Mouse (Mus musculus) intestine, embryonic 15.5 days (tissue): ENCODE data around the gene C130060K24Rik. TPM values are rescaled to one million over a fixed set of nuclear protein-coding genes. Genes with fewer than 3 reads are reported as not detected.

ENCODE experiments used
- ATAC-seq: fragments of 200-750 bp; cut with Nextera tagmentation; 2 replicates; pipeline ENCODE4 v1.8.0; 2017; ENCODE audit warnings: moderate TSS enrichment, moderate library complexity
- H3K27ac ChIP-seq: fragments of 300-500 bp; sonication (generic); 2 replicates; pipeline ENCODE4 v1.5.1; 2015; ENCODE audit warnings: mild to moderate bottlenecking, inconsistent platforms
- H3K27me3 ChIP-seq: fragments of 300-500 bp; sonication (generic); replicated peaks from 2 replicates; pipeline ENCODE4 v1.6.1; 2015; ENCODE audit warnings: inconsistent platforms
- H3K36me3 ChIP-seq: fragments of 300-500 bp; sonication (generic); 2 replicates; pipeline ENCODE4 v1.6.1; 2015; ENCODE audit warnings: inconsistent platforms
- H3K4me1 ChIP-seq: fragments of 300-500 bp; sonication (generic); replicated peaks from 2 replicates; pipeline ENCODE4 v1.6.1; 2015; ENCODE audit warnings: inconsistent platforms
- H3K4me2 ChIP-seq: fragments of 300-500 bp; sonication (generic); replicated peaks from 2 replicates; pipeline ENCODE4 v1.6.1; 2015; ENCODE audit warnings: mild to moderate bottlenecking, inconsistent platforms
- H3K4me3 ChIP-seq: fragments of 300-500 bp; sonication (generic); replicated peaks from 2 replicates; pipeline ENCODE4 v1.5.1; 2015; ENCODE audit warnings: inconsistent platforms
- H3K9ac ChIP-seq: fragments of 300-500 bp; sonication (generic); 2 replicates; pipeline ENCODE4 v1.6.1; 2015; ENCODE audit warnings: inconsistent platforms
- H3K9me3 ChIP-seq: fragments of 300-500 bp; sonication (generic); 2 replicates; pipeline ENCODE4 v1.6.1; 2016; ENCODE audit warnings: inconsistent platforms
- WGBS: fragments of 180-500 bp; shearing (Covaris S2); methylation state at CpG from one replicate; pipeline ENCODE4 v1.1.7; 2015; 5-methylcytosine and 5-hydroxymethylcytosine counted together
- polyA plus RNA-seq: library from polyadenylated mRNA; unstranded; fragments of >200 nt; fragmentation: Nextera tagmentation; extraction: Ambion mirVana; gene quantifications from 2 replicates; pipeline ENCODE4 v1.2.1, GENCODE M21; 2015

Gene C130060K24Rik
- polyA plus RNA-seq, 1 experiment from 2014 or later: not detected

- 86% methylated on average over 5 of the region's 5 CpGs for WGBS
- Histone ChIP-seq H3K9me3 (no peaks in the 10 kb centered on the region), H3K36me3 (no peaks in the 10 kb centered on the region), H3K4me3 (no peak overlapping the region), H3K9ac (no peak overlapping the region), H3K27me3 (no peaks in the 10 kb centered on the region), H3K4me2 (no peak overlapping the region), H3K4me1 (no peaks in the 10 kb centered on the region), H3K27ac (no peak overlapping the region)
- no peak for ATAC-seq
These were observed 89.4 kb downstream of the C130060K24Rik start for GRCm38 (mm10) chr6:65470320-65470719.

GRCm38 (mm10) chr6:65472455-65472854, 91.5 kb downstream of the C130060K24Rik start:
- ATAC-seq: no peak
- H3K36me3 ChIP-seq: no peaks in the 10 kb centered on the region
- H3K9me3 ChIP-seq: no peaks in the 10 kb centered on the region
- no peak overlapping the region for H3K27ac ChIP-seq
- no peak overlapping the region for H3K4me3 ChIP-seq
- H3K4me1 ChIP-seq: no peaks in the 10 kb centered on the region
- no peaks in the 10 kb centered on the region for H3K27me3 ChIP-seq
- H3K4me2 ChIP-seq: no peak overlapping the region
- no peak overlapping the region for H3K9ac ChIP-seq
- WGBS: 82% methylated on average over 7 of the region's 7 CpGs

GRCm38 (mm10) chr6:65498786-65499185, 117.9 kb downstream of the C130060K24Rik start:
- Histone ChIP-seq H3K9me3 (no peaks in the 10 kb centered on the region), H3K9ac (no peak overlapping the region), H3K27ac (no peak overlapping the region), H3K4me3 (no peak overlapping the region), H3K36me3 (no peaks in the 10 kb centered on the region), H3K4me2 (no peak overlapping the region), H3K27me3 (no peaks in the 10 kb centered on the region), H3K4me1 (no peaks in the 10 kb centered on the region)
- no peak for ATAC-seq

Other genes with a start within 250 kb of the C130060K24Rik start
- 5.6 and 7.0 TPM in 2 replicates for gene Hpgds, start 236.2 kb upstream of the C130060K24Rik start, polyA plus RNA-seq
- 0.06 and 0.15 TPM in 2 replicates for gene Tnip3, start 144.2 kb downstream of the C130060K24Rik start, polyA plus RNA-seq